Mouse (Mus musculus) spleen, postnatal 14 days (tissue): ENCODE data around the gene Cks1b.

Experiments
- DNase-seq, 2 experiments: peaks; one replicate each; pipeline ENCODE4 v3.0.0; 2021 to 2022; ENCODE audit warnings: low spot score in 2 of 2

The Cks1b gene

DNA sequence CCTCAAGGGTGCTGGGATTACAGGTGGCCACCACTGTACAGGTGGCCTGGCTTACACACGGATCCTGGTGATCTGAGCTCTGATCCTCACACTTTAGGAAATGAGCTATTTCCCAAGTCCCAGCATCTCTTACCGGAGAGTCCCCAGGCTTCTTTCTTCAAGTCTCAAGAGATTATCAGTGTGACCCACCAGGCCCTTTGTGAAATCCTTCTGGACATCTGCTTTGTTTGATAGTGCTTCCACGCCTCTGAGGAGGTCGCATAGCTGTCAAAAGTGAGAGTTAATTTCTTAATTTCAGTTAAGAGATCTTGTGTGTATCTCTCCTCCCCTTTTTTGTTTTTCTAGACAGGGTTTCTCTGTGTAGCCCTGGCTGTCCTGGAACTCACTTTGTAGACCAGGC lies 7.7 kb upstream of the Cks1b start:
- no peak for DNase-seq

DNA sequence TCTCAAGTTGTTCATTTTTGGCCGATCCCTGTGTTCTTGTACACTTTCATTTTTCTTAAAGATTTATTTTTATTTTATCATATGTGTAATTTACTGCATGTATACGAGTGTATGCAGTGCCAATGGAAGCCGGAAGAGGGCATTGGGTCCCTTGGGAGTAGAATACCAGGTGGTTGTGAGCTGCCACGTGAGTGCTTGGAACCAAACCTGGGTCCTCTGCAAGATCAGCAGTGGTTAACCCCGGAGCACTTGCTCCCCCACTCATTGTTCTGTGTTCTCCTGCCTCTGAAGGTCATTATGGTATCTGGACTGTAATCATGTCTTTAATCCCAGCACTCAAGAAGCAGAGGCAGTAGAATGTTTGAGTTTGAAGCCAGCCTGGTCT lies 7.0 kb upstream of the Cks1b start:
- no peak for DNase-seq

DNA sequence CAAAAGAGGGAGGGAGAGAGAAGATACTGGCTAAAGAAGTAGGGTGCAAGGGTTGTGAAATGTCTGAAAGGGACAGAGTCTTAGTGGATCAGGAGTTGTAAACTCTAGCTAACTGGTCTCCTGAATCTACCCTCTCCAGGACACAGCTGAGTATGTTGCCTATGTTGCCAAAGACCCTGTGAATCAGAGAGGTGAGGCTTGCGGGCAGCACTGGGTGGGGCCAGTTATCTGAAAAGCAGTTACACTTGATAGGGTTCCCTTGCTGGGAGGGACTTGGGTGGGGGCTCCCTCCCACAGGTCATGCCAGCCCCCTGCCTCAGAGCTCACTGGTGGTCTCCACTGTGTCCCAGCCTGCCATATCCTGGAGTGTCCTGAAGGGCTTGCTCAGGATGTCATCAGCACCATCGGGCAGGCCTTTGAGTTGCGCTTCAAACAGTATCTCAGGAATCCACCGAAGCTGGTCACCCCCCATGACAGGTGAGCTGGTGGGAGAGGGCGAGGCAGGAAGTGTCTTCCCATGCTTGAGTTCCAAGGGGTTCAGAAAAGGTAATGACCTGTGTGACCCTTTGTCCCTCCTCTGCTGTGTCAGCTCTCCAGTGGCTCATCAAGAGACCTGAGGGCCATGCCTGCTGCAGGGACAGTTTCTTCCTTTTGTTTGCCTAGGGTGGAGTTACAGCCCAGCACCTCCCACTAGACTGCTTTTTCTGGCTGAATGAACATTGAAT lies 6.4 kb upstream of the Cks1b start:
- DNase-seq = no peak

DNA sequence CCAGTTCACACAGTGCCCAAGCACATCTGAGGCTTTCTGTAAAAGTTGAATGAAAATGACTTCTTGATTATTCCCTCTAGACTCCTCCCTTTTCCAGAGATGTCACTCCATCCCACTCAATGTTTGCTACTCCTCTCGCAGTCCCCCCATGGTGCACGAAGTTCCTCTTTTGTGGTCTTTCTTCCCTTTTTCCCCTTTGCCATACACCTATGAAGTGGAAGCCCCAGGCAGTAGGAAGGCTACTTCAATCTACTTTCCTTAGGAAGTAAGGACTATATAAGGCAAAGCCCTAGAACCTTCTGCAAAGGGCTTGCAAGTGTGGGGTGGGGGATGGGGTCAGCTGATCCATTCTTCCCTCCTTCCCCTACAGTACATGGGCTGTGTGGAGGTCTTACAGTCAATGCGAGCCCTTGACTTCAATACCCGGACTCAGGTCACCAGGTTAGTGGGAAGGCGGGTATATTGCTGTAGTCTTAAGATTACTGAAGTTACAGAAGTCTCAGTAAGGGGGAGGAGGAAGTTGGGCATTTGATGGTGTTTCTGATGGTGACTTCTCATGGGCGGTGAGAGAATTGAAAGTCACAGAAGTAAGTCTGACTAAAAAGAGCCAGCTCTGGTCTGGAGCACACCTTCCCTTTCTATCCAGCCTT lies 4.5 kb upstream of the Cks1b start:
- no peak for DNase-seq

DNA sequence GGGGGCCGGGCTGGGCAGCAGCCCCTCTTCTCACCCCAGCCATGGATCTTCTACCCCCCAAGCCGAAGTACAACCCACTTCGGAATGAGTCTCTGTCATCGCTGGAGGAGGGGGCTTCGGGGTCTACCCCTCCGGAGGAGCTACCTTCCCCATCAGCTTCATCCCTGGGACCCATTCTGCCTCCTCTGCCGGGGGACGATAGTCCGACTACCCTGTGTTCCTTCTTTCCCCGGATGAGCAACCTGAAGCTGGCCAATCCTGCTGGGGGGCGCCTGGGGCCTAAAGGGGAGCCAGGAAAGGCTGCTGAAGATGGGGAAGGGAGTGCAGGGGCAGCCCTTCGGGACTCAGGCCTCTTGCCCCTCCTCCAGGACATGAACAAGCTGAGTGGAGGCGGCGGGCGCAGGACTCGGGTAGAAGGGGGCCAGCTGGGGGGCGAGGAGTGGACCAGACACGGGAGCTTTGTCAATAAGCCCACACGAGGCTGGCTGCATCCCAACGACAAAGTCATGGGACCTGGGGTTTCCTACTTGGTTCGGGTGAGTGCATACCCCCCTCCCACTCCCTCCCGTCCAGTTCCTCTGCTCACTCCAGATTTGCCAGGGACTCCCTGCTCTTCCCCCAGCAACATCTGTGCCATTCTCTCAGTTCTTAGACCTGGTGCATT lies 3.8 kb upstream of the Cks1b start:
- DNase-seq = no peak

DNA sequence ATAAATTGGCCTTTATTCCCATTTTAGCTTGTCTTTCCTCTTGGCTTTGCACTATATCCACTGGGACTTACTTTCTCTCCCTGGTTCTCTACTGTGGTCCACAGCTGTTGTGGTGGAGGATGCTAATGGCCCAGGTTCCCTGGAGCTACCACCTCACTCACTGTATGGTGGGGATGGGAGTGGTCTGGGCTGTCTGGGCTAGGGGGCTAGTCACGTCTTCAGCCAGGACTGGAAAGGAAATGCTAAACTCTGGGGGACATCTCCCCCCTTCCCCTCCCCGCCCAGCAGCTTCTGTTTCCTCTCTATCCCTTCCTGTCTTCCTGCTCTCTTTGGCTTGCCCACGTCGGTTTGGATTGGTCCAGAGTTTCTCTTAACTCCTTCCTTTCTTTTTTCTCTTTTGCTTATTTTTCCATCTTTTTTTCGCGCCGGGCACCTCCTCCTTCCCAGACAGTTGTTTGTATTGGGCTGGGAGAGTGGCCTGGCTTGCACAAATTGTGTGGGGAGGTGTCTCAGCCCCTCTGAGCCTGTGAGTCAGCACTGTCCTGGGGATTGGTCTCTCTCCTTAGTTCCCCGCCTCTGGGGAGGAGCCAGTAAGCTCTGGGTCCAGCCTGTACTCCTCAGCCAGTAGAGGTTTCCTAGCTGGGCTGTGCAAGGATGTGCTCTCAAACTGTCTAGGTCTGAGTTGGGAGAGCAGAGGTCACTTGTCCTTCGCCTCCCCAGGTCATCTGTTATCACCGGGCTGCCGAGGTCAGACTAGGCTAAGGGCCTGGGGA lies 3.0 kb upstream of the Cks1b start:
- DNase-seq = peak; percentile 47 to 51

DNA sequence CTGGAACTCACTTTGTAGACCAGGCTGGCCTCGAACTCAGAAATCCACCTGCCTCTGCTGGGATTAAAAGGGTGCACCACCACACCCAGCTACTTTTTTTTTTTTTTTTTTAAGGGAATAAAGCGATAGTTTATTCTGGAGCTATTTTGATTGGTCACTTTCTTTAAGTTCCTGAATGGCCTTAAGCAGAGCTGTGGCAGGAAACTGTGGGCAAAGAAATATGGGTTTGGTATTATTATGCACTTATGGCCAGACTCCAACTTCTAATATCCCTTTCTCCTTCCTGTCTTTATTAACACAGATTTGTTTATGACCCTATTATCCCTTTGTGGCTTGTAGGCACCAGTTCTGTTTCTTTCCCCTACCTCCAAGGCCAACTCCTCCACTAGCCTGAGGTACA lies 2.2 kb upstream of the Cks1b start:
- no peak for DNase-seq

DNA sequence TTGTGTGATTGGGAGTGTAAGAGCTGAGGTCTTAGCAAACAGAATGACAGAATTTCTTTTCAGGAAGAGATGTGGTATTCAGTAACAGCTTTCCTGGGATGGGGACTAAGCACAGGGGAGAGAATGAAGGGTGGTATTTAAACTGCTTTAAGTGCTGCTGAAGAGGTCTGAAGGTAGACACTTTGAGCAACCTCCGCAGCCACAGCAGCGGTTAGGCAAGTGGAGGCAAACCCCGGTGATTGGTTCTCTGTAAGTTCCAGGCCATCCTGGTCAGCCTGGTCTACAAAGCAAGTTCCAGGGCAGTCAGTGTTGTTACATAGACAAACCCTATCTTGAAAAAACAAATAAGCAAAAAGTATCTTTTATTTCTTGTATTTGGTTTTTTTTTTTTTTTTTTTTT lies 1.8 kb upstream of the Cks1b start:
- no peak for DNase-seq

DNA sequence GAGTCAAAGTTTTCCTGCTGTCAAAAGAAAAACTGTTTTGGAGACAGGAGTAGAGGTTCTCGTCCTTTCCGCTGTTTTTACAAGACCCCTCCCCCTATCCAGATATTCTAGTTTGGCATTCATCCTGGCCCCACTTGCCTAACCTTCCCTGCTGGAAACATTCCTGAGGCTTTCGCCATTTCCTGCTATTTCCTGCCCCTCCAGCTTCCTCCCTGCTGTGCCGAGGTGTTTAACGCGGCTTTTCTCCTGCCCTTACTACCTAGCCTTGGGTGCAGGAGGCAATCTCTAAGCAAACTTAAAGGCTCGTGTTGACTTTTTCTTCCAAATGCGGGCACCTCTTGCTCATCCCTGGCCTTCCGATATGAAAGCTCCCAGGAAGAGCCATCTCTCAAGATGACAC lies 1.4 kb upstream of the Cks1b start:
- no peak for DNase-seq

DNA sequence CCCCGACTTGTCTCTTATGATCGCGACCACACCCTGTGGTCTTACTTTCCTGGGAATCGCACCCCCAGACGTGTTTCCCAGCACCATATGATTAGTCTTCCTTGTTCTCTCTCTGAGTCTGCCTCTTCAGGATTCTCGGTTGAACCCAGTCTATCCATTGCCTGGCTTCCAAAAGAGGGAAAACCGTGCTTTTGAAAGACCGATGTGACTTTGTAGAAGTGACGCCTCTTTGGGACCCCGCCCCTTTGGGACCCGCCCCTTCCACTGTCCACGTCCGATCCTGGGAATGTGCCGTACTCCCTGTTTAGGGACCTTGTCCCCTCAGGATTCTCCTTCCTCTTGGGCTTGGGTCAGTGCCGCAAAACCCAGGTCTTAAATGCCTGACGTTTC lies 673 bp upstream of the Cks1b start:
- no peak for DNase-seq

DNA sequence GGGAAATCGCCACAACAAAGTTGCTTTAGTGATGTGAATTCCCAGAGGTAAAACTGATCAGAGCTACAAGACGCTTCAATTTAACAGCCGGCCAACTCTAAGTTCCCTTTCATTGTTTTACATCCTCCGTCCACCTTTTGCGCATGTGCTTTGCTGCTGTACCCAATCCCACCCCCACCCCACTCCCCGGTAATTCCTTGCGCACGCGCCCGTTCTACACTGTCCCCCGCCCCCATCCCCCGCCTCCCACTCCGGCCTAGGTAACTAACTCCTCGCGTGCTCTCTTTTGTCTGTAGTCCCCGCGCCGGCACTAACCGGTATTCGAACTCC lies 378 bp downstream of the Cks1b start:
- no peak for DNase-seq

DNA sequence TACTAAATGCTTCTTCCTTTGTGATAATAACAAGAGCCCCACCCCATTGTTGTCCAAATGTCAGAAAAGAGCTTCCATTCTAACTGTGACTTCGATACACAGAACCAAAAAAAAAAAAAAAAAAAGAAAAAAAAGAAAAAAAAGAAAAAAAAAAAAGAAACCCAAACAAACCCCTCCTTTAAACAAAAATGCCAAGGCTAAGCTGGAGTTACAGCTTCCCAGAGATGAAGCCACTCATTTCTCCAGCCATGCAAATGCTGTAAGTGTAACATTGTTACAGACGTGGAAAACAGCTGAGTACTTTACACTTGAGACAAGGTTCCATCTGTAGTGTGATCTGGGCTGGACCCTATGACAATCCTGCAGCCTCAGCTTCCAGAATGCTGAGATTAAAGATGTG lies 1.1 kb downstream of the Cks1b start:
- no peak for DNase-seq

DNA sequence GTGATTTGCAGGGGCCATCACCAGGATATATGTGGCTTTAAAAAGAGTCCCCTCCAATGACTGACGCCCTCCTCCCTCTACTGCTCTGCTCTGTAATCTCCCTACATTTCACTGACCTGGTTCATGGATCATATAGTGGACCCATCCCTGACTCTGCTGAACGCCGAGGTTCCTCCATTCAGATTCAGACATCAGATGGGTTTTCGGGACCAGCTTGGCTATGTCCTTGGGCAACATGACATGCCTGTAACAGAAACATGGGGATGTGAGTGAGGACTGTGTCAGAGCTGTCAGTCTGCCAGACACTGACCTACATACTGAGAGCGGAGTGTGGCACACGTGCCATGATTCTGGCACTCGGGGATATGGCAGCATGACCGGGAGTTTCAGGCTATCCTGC lies 2.0 kb downstream of the Cks1b start:
- DNase-seq = no peak

DNA sequence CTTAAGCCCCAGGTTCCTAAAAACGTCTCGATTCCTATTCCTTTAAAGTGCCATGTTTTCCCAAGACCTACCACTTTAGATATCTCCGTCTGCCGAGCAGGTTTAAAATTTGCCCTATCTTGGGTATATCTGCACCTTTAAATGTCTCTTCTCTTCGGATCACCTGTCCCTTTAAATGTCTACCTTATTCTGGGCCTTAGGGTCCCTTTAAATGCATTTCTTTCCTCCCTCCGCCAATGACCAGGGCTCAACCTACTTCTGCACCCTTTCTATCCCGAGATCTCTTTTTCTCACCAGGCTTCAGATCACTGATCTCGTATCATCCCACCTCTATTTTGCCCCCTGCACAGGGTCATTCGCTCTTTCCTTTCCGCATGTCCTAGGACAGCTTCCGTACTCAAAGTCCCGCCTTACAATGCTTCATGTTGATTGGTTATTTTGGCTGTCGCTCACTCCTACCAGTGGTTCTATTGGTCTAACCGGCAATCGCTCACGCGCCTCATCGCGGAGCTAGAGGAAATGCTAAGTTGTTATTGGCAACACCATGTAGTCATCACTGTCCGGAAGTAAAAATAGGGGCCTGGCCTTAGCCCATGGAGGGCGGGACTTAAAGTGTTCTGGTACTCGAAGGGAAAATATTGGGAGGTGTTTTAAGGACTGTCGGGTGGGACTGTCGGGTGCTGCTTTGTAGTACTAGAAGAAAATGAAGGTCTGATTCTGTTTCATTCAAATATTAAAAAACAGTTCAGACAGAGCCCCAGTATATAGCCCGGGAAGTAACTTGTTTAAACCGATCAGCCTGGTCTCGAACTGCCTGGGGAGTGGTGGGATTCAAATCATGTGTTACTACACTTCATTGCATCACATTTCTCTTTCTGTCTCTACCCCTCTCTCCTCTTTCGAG lies 6.4 kb downstream of the Cks1b start, which contains the start of gene Flad1:
Flad1 (minus strand) TSS at position 381 of the 904 bp plus-strand sequence.
- DNase-seq = peak; percentile 96 to 97

DNA sequence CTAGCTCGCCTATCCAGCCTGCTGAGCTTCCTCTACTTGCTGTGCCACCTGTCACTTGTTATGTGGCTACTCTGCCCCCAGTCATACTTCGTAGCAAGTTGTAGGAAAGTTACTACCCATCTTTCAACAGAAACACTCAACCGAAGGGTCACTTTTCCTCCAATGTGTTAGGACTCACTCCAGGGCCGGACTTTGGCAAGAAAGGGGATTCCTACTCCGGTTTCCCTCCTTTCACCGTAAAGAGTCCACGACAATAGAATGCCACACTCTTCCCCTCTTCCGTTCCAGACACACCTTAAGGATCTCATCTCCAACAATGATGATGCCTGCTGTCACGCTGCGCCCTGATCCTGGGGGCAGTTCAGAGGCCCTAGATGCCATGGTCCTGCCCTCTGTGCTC lies 7.3 kb downstream of the Cks1b start:
- DNase-seq = no peak

DNA sequence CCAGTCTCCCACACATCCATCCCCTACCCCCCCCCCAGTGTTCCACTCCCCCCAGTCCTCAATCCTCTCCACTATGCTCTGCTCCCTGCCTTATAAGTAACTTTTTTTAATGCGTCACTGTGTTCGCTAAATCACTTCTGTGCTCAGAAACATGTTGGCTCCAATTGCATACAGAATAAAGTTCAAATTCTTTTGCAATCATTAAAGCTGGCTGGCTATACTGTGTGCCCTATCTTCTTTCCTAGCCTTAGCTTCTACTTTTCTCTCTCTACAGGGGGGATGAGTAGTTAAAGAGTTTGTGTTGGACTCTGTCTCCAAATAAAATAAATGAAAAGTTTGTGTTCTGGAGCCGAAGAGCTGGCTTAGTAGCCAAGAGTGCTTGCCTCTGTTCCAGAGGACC lies 8.5 kb downstream of the Cks1b start:
- no peak for DNase-seq

DNA sequence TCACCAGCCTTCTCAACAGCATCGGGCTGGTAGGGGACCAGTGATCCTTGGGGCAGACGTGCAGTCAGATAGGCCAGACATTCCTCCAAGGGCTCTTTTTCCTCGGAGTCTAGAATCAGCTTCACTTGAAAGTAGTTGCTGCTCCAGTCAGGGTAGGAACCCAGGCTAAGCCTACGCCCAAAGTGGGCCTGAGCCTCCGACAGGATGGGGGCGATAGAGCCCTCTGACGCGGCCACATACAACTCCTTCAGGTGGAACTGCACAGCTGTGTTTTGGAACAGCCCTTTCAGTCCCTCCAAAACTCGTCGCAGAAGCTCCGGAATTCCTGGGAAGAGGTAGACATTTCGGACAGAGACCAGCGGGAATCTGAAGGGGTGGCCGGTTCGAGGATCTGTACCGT lies 9.7 kb downstream of the Cks1b start:
- no peak for DNase-seq

DNA sequence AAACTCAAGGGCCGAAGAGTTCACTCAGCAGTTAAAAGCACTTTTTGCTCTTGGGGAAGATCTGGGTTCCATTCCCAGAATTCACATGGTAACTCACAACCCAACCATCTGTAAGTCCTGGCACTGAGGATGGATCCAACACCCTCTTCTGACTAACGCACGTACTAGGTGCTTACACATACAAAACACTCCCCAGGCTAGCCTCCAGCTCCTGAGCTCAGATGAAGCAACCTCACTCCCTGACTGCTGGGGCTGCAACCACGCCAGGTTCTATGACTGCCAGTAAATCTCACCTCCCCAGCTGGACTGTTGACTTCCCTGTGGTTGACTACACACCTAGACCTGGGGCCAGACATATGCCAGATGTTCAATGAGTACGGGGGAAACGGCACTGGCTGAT lies 11.3 kb downstream of the Cks1b start:
- no peak for DNase-seq

DNA sequence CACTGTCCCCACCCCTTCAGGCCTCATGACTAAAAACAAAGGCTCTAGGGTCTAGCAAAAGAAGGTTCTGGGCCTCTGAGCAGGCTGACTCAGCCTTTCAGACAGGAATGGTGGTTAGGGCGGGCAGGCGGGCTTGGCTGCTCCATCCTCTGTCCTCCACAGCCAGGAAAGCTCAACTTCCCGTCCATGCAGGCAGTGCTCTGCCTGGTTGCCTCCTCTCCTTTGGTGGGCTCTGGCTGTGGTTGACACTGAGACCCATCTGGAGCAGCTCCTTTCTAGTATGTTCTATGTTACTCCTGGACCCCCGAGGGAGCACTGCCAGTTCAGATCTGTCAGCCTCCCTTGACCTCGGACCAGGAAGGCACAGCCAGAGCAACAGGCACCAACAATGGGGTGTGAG lies 15.5 kb downstream of the Cks1b start, which contains the start of gene Lenep:
Lenep (minus strand) TSS at position 101 of the 400 bp plus-strand sequence.
- DNase-seq = no peak

DNA sequence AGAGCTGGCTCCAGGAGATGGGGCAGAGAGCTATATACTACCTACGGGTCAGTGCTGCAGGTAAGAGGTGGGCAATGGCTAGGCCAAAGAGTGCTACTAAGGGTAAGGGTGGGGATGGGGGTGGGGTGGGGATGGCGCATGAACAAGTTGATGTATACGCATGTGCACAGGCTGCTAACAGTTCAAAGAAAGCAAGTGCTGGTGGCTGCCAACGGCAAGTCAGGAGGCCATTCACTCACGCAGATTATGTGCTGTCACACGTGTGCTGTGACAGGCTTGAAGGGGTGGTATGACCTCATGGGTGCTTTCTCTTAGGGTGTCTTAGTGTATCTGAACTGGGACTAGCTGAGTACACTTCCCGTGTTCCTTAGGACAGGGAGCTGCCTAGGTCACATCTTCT lies 16.9 kb downstream of the Cks1b start:
- no peak for DNase-seq

DNA sequence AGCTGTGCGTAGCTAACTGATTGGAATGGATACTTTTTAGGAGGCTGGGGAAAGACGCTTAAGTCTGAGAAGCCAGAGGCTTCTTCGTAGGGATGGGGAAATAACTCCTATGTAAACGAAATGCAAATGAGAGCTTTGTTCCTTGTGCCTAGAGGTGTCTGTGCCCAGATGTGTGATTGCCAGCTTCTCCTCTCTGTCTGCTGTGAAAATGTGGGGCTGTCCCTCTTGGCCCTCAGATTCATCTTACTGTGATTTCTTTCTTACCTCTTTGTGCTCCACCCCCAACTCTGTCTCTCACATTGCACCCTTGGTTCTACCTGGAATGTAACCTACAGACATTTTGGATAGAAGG lies 21.6 kb downstream of the Cks1b start:
- no peak for DNase-seq
